Mouse (Mus musculus) C2C12 (cell line): ENCODE results near the gene Cd83. TPM values are rescaled to one million over a fixed set of nuclear protein-coding genes. Genes with fewer than 3 reads are reported as not detected.

ENCODE experiments used
- H3K27me3 ChIP-seq: one replicate; pipeline ENCODE4 v1.6.1; 2011; ENCODE audit not compliant: control insufficient read depth, insufficient read depth, insufficient read length
- H3K36me3 ChIP-seq: one replicate; pipeline ENCODE4 v1.6.1; 2011; ENCODE audit not compliant: control insufficient read depth, insufficient read depth
- H3K4me3 ChIP-seq: one replicate; pipeline ENCODE4 v1.5.1; 2011; ENCODE audit warnings: mild to moderate bottlenecking, control low read depth; ENCODE audit not compliant: poor library complexity, insufficient read depth, severe bottlenecking
- H3K79me2 ChIP-seq: one replicate; pipeline ENCODE4 v1.6.1; 2011; ENCODE audit not compliant: control insufficient read depth, insufficient read depth
- H3K79me3 ChIP-seq: one replicate; pipeline ENCODE4 v1.6.1; 2011; ENCODE audit warnings: low read depth, control low read depth
- H3ac ChIP-seq: one replicate; pipeline ENCODE3; 2011; ENCODE audit warnings: low read depth; ENCODE audit not compliant: control insufficient read depth, insufficient read length
- CEBPB ChIP-seq: IDR thresholded peaks from one replicate; pipeline ENCODE4 v1.6.1; 2011; ENCODE audit warnings: low read depth, mild to moderate bottlenecking, control low read depth, moderate library complexity
- CTCF ChIP-seq: IDR thresholded peaks from one replicate; pipeline ENCODE4 v1.5.1; 2011; ENCODE audit not compliant: control insufficient read depth, insufficient read depth, insufficient read length
- FOSL1 ChIP-seq: IDR thresholded peaks from one replicate; pipeline ENCODE4 v1.8.0; 2011; ENCODE audit warnings: mild to moderate bottlenecking, low read length; ENCODE audit not compliant: poor library complexity, insufficient read depth, severe bottlenecking
- MAX ChIP-seq: IDR thresholded peaks from one replicate; pipeline ENCODE4 v1.6.1; 2011; ENCODE audit warnings: mild to moderate bottlenecking, control low read depth
- MYOD1 ChIP-seq: IDR thresholded peaks from one replicate; pipeline ENCODE4 v1.6.1; 2011; ENCODE audit warnings: low read depth; ENCODE audit not compliant: control insufficient read depth, insufficient read length
- MYOG ChIP-seq: IDR thresholded peaks from one replicate; pipeline ENCODE4 v1.6.1; 2011; ENCODE audit not compliant: control insufficient read depth, insufficient read length; ENCODE audit errors: extremely low read depth
- USF1 ChIP-seq: IDR thresholded peaks from one replicate; pipeline ENCODE4 v1.6.1; 2011; ENCODE audit warnings: low read depth, mild to moderate bottlenecking, control low read depth, moderate library complexity
- polyA plus RNA-seq: library from polyadenylated mRNA; unstranded; fragments of >200 nt; fragmentation: generic; extraction: Trizol; gene quantifications from one replicate; pipeline ENCODE4 v1.2.1, GENCODE M21; 2012; ENCODE audit warnings: missing spikeins

Gene Cd83
- polyA plus RNA-seq, 1 experiment = not detected

DNA sequence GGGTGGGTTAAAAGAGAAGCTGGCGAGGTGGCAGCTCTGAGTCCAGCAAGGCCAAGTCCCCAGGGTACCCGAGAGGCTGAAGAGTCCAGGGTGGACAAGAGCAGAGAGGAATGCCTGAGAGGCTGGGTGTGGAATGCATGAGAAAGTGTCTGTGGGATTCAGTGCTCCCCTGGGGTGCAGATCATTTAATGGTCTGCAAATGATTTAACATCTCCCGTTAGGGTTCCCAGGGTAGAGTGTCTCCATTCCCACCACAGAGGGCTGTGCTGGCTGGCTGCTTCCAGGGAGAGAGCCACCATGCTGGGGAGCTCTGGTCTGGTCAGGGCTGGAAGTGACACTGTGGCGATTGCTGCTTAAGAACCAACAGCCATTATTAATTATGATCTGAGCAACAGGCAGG lies 65.2 kb downstream of the Cd83 start:
- TF ChIP-seq USF1 = no peak
- no peak for TF ChIP-seq MYOD1
- no peak for TF ChIP-seq FOSL1
- no peak for TF ChIP-seq MYOG
- TF ChIP-seq CEBPB = no peak
- TF ChIP-seq CTCF = no peak
- no peak for TF ChIP-seq MAX
- no peak overlapping the region for H3ac ChIP-seq
- H3K4me3 ChIP-seq = no peak overlapping the region
- no peaks in the 10 kb centered on the region for H3K27me3 ChIP-seq
- no peaks in the 10 kb centered on the region for H3K79me2 ChIP-seq
- no peaks in the 10 kb centered on the region for H3K36me3 ChIP-seq
- no peaks in the 10 kb centered on the region for H3K79me3 ChIP-seq

- no peaks in the 10 kb centered on the region for H3K79me2 ChIP-seq
- TF ChIP-seq CEBPB (no peak), MYOG (no peak), USF1 (no peak), FOSL1 (no peak), MAX (no peak), MYOD1 (no peak), CTCF (no peak)
Measured at GRCm38 (mm10) chr13:43851108-43851507, 66.5 kb downstream of the Cd83 start.

More at GRCm38 (mm10) chr13:43851108-43851507, 66.5 kb downstream of the Cd83 start:
- H3ac ChIP-seq = no peak overlapping the region
- H3K4me3 ChIP-seq = no peak overlapping the region
- no peaks in the 10 kb centered on the region for H3K79me3 ChIP-seq
- no peaks in the 10 kb centered on the region for H3K36me3 ChIP-seq
- no peaks in the 10 kb centered on the region for H3K27me3 ChIP-seq

Other genes starting within 250 kb of the Cd83 start
- 4.8 TPM for gene Mcur1, start 224.6 kb upstream of the Cd83 start, polyA plus RNA-seq
- gene Rnf182, start 169.1 kb upstream of the Cd83 start, polyA plus RNA-seq = 0.01 TPM